Mouse (Mus musculus) lung, embryonic 14.5 days (tissue): ENCODE measurements at regions not wholly inside any gene's neighbourhood (a gene's known extent, or its start where the extent isn't known, plus 50 kb on each side); places are given as distances from the start of the nearest gene placed in this dataset.

ENCODE experiments used
- ATAC-seq: fragments of 200-750 bp; cut with Nextera tagmentation; 2 replicates; pipeline ENCODE4 v1.8.0; 2017; ENCODE audit warnings: mild to moderate bottlenecking, moderate TSS enrichment, moderate library complexity; ENCODE audit not compliant: insufficient read depth
- DNase-seq: peaks from one replicate; pipeline ENCODE4 v3.0.0-alpha.2; 2015
- H3K27ac ChIP-seq: fragments of 300-500 bp; sonication (generic); 2 replicates; pipeline ENCODE4 v1.5.1; 2014; ENCODE audit warnings: low read depth, mild to moderate bottlenecking, moderate library complexity
- H3K27me3 ChIP-seq: fragments of 300-500 bp; sonication (generic); 2 replicates; pipeline ENCODE4 v1.6.1; 2014; ENCODE audit warnings: low read length, control low read depth; ENCODE audit not compliant: insufficient read depth
- H3K36me3 ChIP-seq: fragments of 300-500 bp; sonication (generic); 2 replicates; pipeline ENCODE4 v1.6.1; 2014; ENCODE audit warnings: control low read depth; ENCODE audit not compliant: insufficient read depth
- H3K4me1 ChIP-seq: fragments of 300-500 bp; sonication (generic); 2 replicates; pipeline ENCODE4 v1.6.1; 2014; ENCODE audit warnings: antibody characterized with exemption, control low read depth; ENCODE audit not compliant: insufficient read depth
- H3K4me2 ChIP-seq: fragments of 300-500 bp; sonication (generic); 2 replicates; pipeline ENCODE4 v1.6.1; 2014; ENCODE audit warnings: mild to moderate bottlenecking
- H3K4me3 ChIP-seq: fragments of 300-500 bp; sonication (generic); 2 replicates; pipeline ENCODE4 v1.5.1; 2014; ENCODE audit warnings: low read depth, low read length
- H3K9ac ChIP-seq: fragments of 300-500 bp; sonication (generic); 2 replicates; pipeline ENCODE4 v1.6.1; 2014
- H3K9me3 ChIP-seq: fragments of 300-500 bp; sonication (generic); 2 replicates; pipeline ENCODE4 v1.6.1; 2016; ENCODE audit warnings: low read depth, low read length, control low read depth
- CTCF ChIP-seq: IDR thresholded peaks from 2 replicates; pipeline ENCODE4 v1.5.1; 2016; ENCODE audit warnings: antibody characterized with exemption, low read depth
- WGBS: fragments of 180-500 bp; shearing (Covaris S2); extraction: QIAGEN DNeasy Blood & Tissue Kit; methylation state at CpG from one replicate; pipeline ENCODE4 v1.1.7; 2014; 5-methylcytosine and 5-hydroxymethylcytosine counted together

GRCm38 (mm10) chr13:71489773-71490172 lies 473.8 kb downstream of the Irx1 start:
- ATAC-seq (no peak), DNase-seq (peak; percentile 36)
- no peak overlapping the region for H3K27ac ChIP-seq
- H3K4me3 ChIP-seq = no peak overlapping the region
- no peaks in the 10 kb centered on the region for H3K36me3 ChIP-seq
- no peaks in the 10 kb centered on the region for H3K4me1 ChIP-seq
- 45% methylated on average over 6 of the region's 6 CpGs for WGBS
- no peak for TF ChIP-seq CTCF
- H3K9me3 ChIP-seq = no peaks in the 10 kb centered on the region
- H3K27me3 ChIP-seq = no peaks in the 10 kb centered on the region
- H3K4me2 ChIP-seq = no peak overlapping the region
- H3K9ac ChIP-seq = no peak overlapping the region

GRCm38 (mm10) chr13:71481205-71481604 lies 482.3 kb downstream of the Irx1 start:
- Histone ChIP-seq H3K9ac (no peak overlapping the region), H3K9me3 (no peaks in the 10 kb centered on the region), H3K4me1 (no peaks in the 10 kb centered on the region), H3K4me2 (no peak overlapping the region), H3K4me3 (no peak overlapping the region), H3K27me3 (no peaks in the 10 kb centered on the region), H3K36me3 (no peaks in the 10 kb centered on the region), H3K27ac (no peak overlapping the region)
- ATAC-seq (no peak), DNase-seq (no peak)
- TF ChIP-seq CTCF = no peak

- no peak for ATAC-seq
Observed at GRCm38 (mm10) chr13:71461552-71461951, 502.0 kb downstream of the Irx1 start.

GRCm38 (mm10) chr13:71460607-71461006 lies 502.9 kb downstream of the Irx1 start:
- no peak overlapping the region for H3K4me2 ChIP-seq
- no peaks in the 10 kb centered on the region for H3K36me3 ChIP-seq
- H3K9me3 ChIP-seq = no peaks in the 10 kb centered on the region
- WGBS = 59% methylated on average over 2 of the region's 2 CpGs
- no peak overlapping the region for H3K4me3 ChIP-seq
- no peaks in the 10 kb centered on the region for H3K4me1 ChIP-seq
- ATAC-seq = no peak
- no peak for DNase-seq
- no peaks in the 10 kb centered on the region; the same call in 1 of the 2 replicates for H3K27me3 ChIP-seq
- TF ChIP-seq CTCF = no peak
- H3K9ac ChIP-seq = no peak overlapping the region
- no peak overlapping the region for H3K27ac ChIP-seq

More at GRCm38 (mm10) chr13:71461552-71461951, 502.0 kb downstream of the Irx1 start:
- no peak overlapping the region for H3K27ac ChIP-seq
- 35% methylated on average over 3 of the region's 3 CpGs for WGBS
- no peaks in the 10 kb centered on the region for H3K36me3 ChIP-seq
- no peak for DNase-seq
- H3K4me2 ChIP-seq = no peak overlapping the region
- H3K4me1 ChIP-seq = no peaks in the 10 kb centered on the region
- TF ChIP-seq CTCF = no peak
- no peak overlapping the region for H3K4me3 ChIP-seq
- H3K9me3 ChIP-seq = no peaks in the 10 kb centered on the region
- no peaks in the 10 kb centered on the region; the same call in 1 of the 2 replicates for H3K27me3 ChIP-seq
- H3K9ac ChIP-seq = no peak overlapping the region

- Histone ChIP-seq H3K36me3 (no peaks in the 10 kb centered on the region), H3K27me3 (no peaks in the 10 kb centered on the region; the same call in 1 of the 2 replicates), H3K9me3 (no peaks in the 10 kb centered on the region), H3K4me1 (no peaks in the 10 kb centered on the region), H3K9ac (no peak overlapping the region), H3K27ac (no peak overlapping the region), H3K4me2 (peak overlapping the region; percentile 15; the same call in 1 of the 2 replicates), H3K4me3 (no peak overlapping the region)
- WGBS = 21% methylated on average over 9 of the region's 9 CpGs
- DNase-seq = peak; percentile 4
- no peak for TF ChIP-seq CTCF
- no peak for ATAC-seq
Observed at GRCm38 (mm10) chr13:71460097-71460496, 503.4 kb downstream of the Irx1 start.

GRCm38 (mm10) chr13:71459022-71459536 lies 504.4 kb downstream of the Irx1 start:
- WGBS = 24% methylated on average over 11 of the region's 11 CpGs
- TF ChIP-seq CTCF = no peak
- Histone ChIP-seq H3K9me3 (no peaks in the 10 kb centered on the region), H3K27ac (no peak overlapping the region; the same call in 1 of the 2 replicates), H3K27me3 (no peaks in the 10 kb centered on the region; the same call in 1 of the 2 replicates), H3K36me3 (no peaks in the 10 kb centered on the region), H3K4me1 (no peaks in the 10 kb centered on the region), H3K4me2 (peak overlapping the region; percentile 46), H3K4me3 (peak overlapping the region; percentile 14; the same call in 1 of the 2 replicates), H3K9ac (no peak overlapping the region; the same call in 1 of the 2 replicates)
- no peak for ATAC-seq
- peak; percentile 28 for DNase-seq

GRCm38 (mm10) chr13:71458061-71458935 lies 505.2 kb downstream of the Irx1 start:
- WGBS = 2% methylated on average over 25 of the region's 25 CpGs
- ATAC-seq (peak; percentile 91), DNase-seq (peak; percentile 86)
- Histone ChIP-seq H3K9ac (peak overlapping the region; percentile 16; the same call in 1 of the 2 replicates), H3K4me1 (no peaks in the 10 kb centered on the region), H3K27ac (peak overlapping the region; percentile 58), H3K4me2 (peak overlapping the region; percentile 46), H3K9me3 (no peaks in the 10 kb centered on the region), H3K36me3 (no peaks in the 10 kb centered on the region), H3K27me3 (no peaks in the 10 kb centered on the region; the same call in 1 of the 2 replicates), H3K4me3 (peak overlapping the region; percentile 14; the same call in 1 of the 2 replicates)
- TF ChIP-seq CTCF = peak; percentile 97
